Mouse (Mus musculus) myocyte (in vitro differentiated cells): ENCODE data around the gene Rasal1. TPM values are rescaled to one million over a fixed set of nuclear protein-coding genes. Genes with fewer than 3 reads are reported as not detected.

Source experiments
- H3K27me3 ChIP-seq: one replicate; pipeline ENCODE4 v1.6.1; 2011; ENCODE audit not compliant: control insufficient read depth, insufficient read depth, insufficient read length
- H3K36me3 ChIP-seq: one replicate; pipeline ENCODE4 v1.6.1; 2011; ENCODE audit not compliant: control insufficient read depth, insufficient read depth
- H3K4me2 ChIP-seq: one replicate; pipeline ENCODE4 v1.6.1; 2011; ENCODE audit warnings: low read depth, control low read depth
- H3K4me3 ChIP-seq: one replicate; pipeline ENCODE4 v1.5.1; 2011; ENCODE audit warnings: mild to moderate bottlenecking, control low read depth, moderate library complexity
- H3K79me2 ChIP-seq: one replicate; pipeline ENCODE4 v1.6.1; 2011; ENCODE audit not compliant: control insufficient read depth, insufficient read depth
- H3ac ChIP-seq: one replicate; pipeline ENCODE4 v1.6.1; 2011; ENCODE audit not compliant: control insufficient read depth, insufficient read length
- CEBPB ChIP-seq: IDR thresholded peaks from 2 replicates; pipeline ENCODE4 v1.6.1; 2011; ENCODE audit warnings: mild to moderate bottlenecking, moderate library complexity; ENCODE audit not compliant: poor library complexity, insufficient read depth, severe bottlenecking
- E2F4 ChIP-seq: IDR thresholded peaks from one replicate; pipeline ENCODE4 v1.6.1; 2011; ENCODE audit warnings: mild to moderate bottlenecking, control low read depth, moderate library complexity; ENCODE audit not compliant: insufficient read depth
- MAX ChIP-seq: IDR thresholded peaks from one replicate; pipeline ENCODE4 v1.6.1; 2011; ENCODE audit warnings: low read depth, mild to moderate bottlenecking, control low read depth
- MYOD1 ChIP-seq, 3 experiments: IDR thresholded peaks; one replicate each; pipeline ENCODE4 v1.6.1; 2011; ENCODE audit warnings: control low read depth in 2 of 3, low read depth in 2 of 3, mild to moderate bottlenecking in 2 of 3, moderate library complexity in 1 of 3; ENCODE audit not compliant: insufficient read length in 2 of 3, control insufficient read depth in 1 of 3
- MYOG ChIP-seq, 3 experiments: IDR thresholded peaks; one replicate each; pipeline ENCODE4 v1.6.1; 2011; ENCODE audit warnings: control low read depth in 2 of 3, low read depth in 2 of 3, mild to moderate bottlenecking in 2 of 3; ENCODE audit not compliant: insufficient read length in 2 of 3, control insufficient read depth in 1 of 3, insufficient read depth in 1 of 3
- POLR2A ChIP-seq: IDR thresholded peaks from one replicate; pipeline ENCODE4 v1.6.1; 2011; ENCODE audit warnings: low read depth, mild to moderate bottlenecking, control low read depth, moderate library complexity; ENCODE audit not compliant: insufficient read length
- POLR2AphosphoS2 ChIP-seq: IDR thresholded peaks from one replicate; pipeline ENCODE4 v1.6.1; 2011; ENCODE audit warnings: low read depth, control low read depth; ENCODE audit not compliant: insufficient read length
- REST ChIP-seq: IDR thresholded peaks from one replicate; pipeline ENCODE4 v1.6.1; 2011; ENCODE audit warnings: mild to moderate bottlenecking, control low read depth, moderate library complexity; ENCODE audit not compliant: insufficient read depth, insufficient read length
- SRF ChIP-seq: IDR thresholded peaks from one replicate; pipeline ENCODE4 v1.6.1; 2011; ENCODE audit warnings: low read depth; ENCODE audit not compliant: control insufficient read depth, insufficient read length
- TCF12 ChIP-seq: IDR thresholded peaks from one replicate; pipeline ENCODE4 v1.6.1; 2011; ENCODE audit warnings: mild to moderate bottlenecking, control low read depth; ENCODE audit not compliant: poor library complexity, insufficient read depth, severe bottlenecking
- TCF3 ChIP-seq: IDR thresholded peaks from one replicate; pipeline ENCODE4 v1.6.1; 2011; ENCODE audit warnings: low read depth, control low read depth; ENCODE audit not compliant: insufficient read length
- USF1 ChIP-seq: IDR thresholded peaks from one replicate; pipeline ENCODE4 v1.6.1; 2011; ENCODE audit warnings: low read depth, mild to moderate bottlenecking, control low read depth, moderate library complexity
- polyA plus RNA-seq: library from polyadenylated mRNA; unstranded; fragments of >200 nt; fragmentation: generic; extraction: Trizol; gene quantifications from one replicate; pipeline ENCODE4 v1.2.1, GENCODE M21; 2012; ENCODE audit warnings: missing spikeins

Gene Rasal1
- polyA plus RNA-seq, 1 experiment: 0.01 TPM

GRCm38 (mm10) chr5:120702969-120703368 is 54.4 kb downstream of the Rasal1 start:
- H3K4me2 ChIP-seq: no peak overlapping the region
- H3K4me3 ChIP-seq: no peak overlapping the region
- no peak overlapping the region for H3ac ChIP-seq
- TF ChIP-seq MYOG (IDR thresholded peaks at IDR 0.05; ENCODE audit: control insufficient read depth in 1 of 3, insufficient read depth in 1 of 3, insufficient read length in 2 of 3, low read depth in 2 of 3) (no peak), POLR2AphosphoS2 (no peak)
- no peaks in the 10 kb centered on the region for H3K79me2 ChIP-seq
- no peaks in the 10 kb centered on the region for H3K36me3 ChIP-seq
- peaks cover 74% of the 10 kb centered on the region for H3K27me3 ChIP-seq

- no peaks in the 10 kb centered on the region for H3K36me3 ChIP-seq
- no peak overlapping the region for H3K4me2 ChIP-seq
- peaks cover 73% of the 10 kb centered on the region for H3K27me3 ChIP-seq
- no peak overlapping the region for H3ac ChIP-seq
- H3K4me3 ChIP-seq: no peak overlapping the region
- H3K79me2 ChIP-seq: no peaks in the 10 kb centered on the region
- TF ChIP-seq MYOG (IDR thresholded peaks at IDR 0.05; ENCODE audit: control insufficient read depth in 1 of 3, insufficient read depth in 1 of 3, insufficient read length in 2 of 3, low read depth in 2 of 3): no peak
- TF ChIP-seq USF1: no peak
- TF ChIP-seq SRF: no peak
- no peak for TF ChIP-seq TCF3
- no peak for TF ChIP-seq POLR2AphosphoS2
- TF ChIP-seq MYOD1 (IDR thresholded peaks at IDR 0.05; ENCODE audit: control insufficient read depth in 1 of 3, insufficient read length in 2 of 3, low read depth in 2 of 3): no peak
These were observed 55.0 kb downstream of the Rasal1 start for GRCm38 (mm10) chr5:120703660-120704059.

- H3K79me2 ChIP-seq: no peaks in the 10 kb centered on the region
- no peak overlapping the region for H3K4me3 ChIP-seq
- TF ChIP-seq USF1 (no peak), TCF3 (no peak), TCF12 (no peak), REST (no peak), MAX (no peak), POLR2A (no peak), POLR2AphosphoS2 (no peak), E2F4 (no peak), CEBPB (no peak), MYOD1 (IDR thresholded peaks at IDR 0.05; ENCODE audit: control insufficient read depth in 1 of 3, insufficient read length in 2 of 3, low read depth in 2 of 3) (no peak), SRF (no peak), MYOG (IDR thresholded peaks at IDR 0.05; ENCODE audit: control insufficient read depth in 1 of 3, insufficient read depth in 1 of 3, insufficient read length in 2 of 3, low read depth in 2 of 3) (no peak)
- H3K27me3 ChIP-seq: peaks cover 72% of the 10 kb centered on the region
- no peak overlapping the region for H3K4me2 ChIP-seq
- H3ac ChIP-seq: no peak overlapping the region
- H3K36me3 ChIP-seq: no peaks in the 10 kb centered on the region
These were observed 55.8 kb downstream of the Rasal1 start for GRCm38 (mm10) chr5:120704421-120704820.

- Histone ChIP-seq H3K4me3 (no peak overlapping the region), H3K79me2 (no peaks in the 10 kb centered on the region), H3ac (no peak overlapping the region), H3K27me3 (peaks cover 78% of the 10 kb centered on the region), H3K36me3 (no peaks in the 10 kb centered on the region), H3K4me2 (no peak overlapping the region)
- TF ChIP-seq MAX: no peak
- no peak for TF ChIP-seq POLR2A
- TF ChIP-seq POLR2AphosphoS2: no peak
- TF ChIP-seq MYOG (IDR thresholded peaks at IDR 0.05; ENCODE audit: control insufficient read depth in 1 of 3, insufficient read depth in 1 of 3, insufficient read length in 2 of 3, low read depth in 2 of 3): no peak
- no peak for TF ChIP-seq USF1
- TF ChIP-seq MYOD1 (IDR thresholded peaks at IDR 0.05; ENCODE audit: control insufficient read depth in 1 of 3, insufficient read length in 2 of 3, low read depth in 2 of 3): no peak
- no peak for TF ChIP-seq REST
- TF ChIP-seq SRF: no peak
- no peak for TF ChIP-seq TCF12
- no peak for TF ChIP-seq CEBPB
- TF ChIP-seq E2F4: no peak
- TF ChIP-seq TCF3: no peak
These were observed 57.9 kb downstream of the Rasal1 start for GRCm38 (mm10) chr5:120706541-120706940.

- TF ChIP-seq REST: no peak
- TF ChIP-seq POLR2AphosphoS2: no peak
- no peak for TF ChIP-seq E2F4
- TF ChIP-seq TCF3: no peak
- TF ChIP-seq MYOG (IDR thresholded peaks at IDR 0.05; ENCODE audit: control insufficient read depth in 1 of 3, insufficient read depth in 1 of 3, insufficient read length in 2 of 3, low read depth in 2 of 3): no peak
- TF ChIP-seq MAX: no peak
- no peak for TF ChIP-seq CEBPB
- TF ChIP-seq MYOD1 (IDR thresholded peaks at IDR 0.05; ENCODE audit: control insufficient read depth in 1 of 3, insufficient read length in 2 of 3, low read depth in 2 of 3): no peak
- no peak for TF ChIP-seq USF1
- no peak for TF ChIP-seq TCF12
- no peak for TF ChIP-seq SRF
- TF ChIP-seq POLR2A: no peak
- no peak overlapping the region for H3K4me3 ChIP-seq
- peaks cover 82% of the 10 kb centered on the region for H3K27me3 ChIP-seq
- H3K36me3 ChIP-seq: no peaks in the 10 kb centered on the region
- H3K4me2 ChIP-seq: no peak overlapping the region
- H3ac ChIP-seq: no peak overlapping the region
- no peaks in the 10 kb centered on the region for H3K79me2 ChIP-seq
These were observed 58.4 kb downstream of the Rasal1 start for GRCm38 (mm10) chr5:120706976-120707375.
